Mouse (Mus musculus) Patski (cell line): ENCODE measurements around the gene Ppm1k. TPM values are rescaled to one million over a fixed set of nuclear protein-coding genes. Genes with fewer than 3 reads are reported as not detected.
"Not testable (repeated sequence)": the region's sequence is repeated elsewhere in the genome, so short reads cannot be mapped to it uniquely, and the experiment has no call there.

ENCODE experiments used
- ATAC-seq: fragments of 100-300 bp; one replicate; pipeline ENCODE4 v1.8.0; 2021
- CTCF ChIA-PET: fragments of 350-600 bp; sonication (Branson Sonifier 250); formaldehyde crosslinking; loops from one replicate; lab custom pipeline; 2022; ENCODE audit warnings: inconsistent platforms; lab: Charles Lee
- POLR2A ChIA-PET: fragments of 350-600 bp; sonication (Branson Sonifier 250); formaldehyde crosslinking; loops from one replicate; lab custom pipeline; 2022; ENCODE audit warnings: antibody characterized with exemption, inconsistent platforms; lab: Charles Lee
- DNase-seq: peaks from one replicate; pipeline ENCODE4 v3.0.0-alpha.2; 2011; ENCODE audit warnings: low read depth, low spot score
- H3K27me3 ChIP-seq: fragments of 371-371 bp; one replicate; pipeline ENCODE4 v1.5.1; 2021
- CTCF ChIP-seq: fragments of 100-300 bp; IDR thresholded peaks from one replicate; pipeline ENCODE4 v1.5.1; 2021
- in situ Hi-C: fragments of 300-500 bp; cut with MboI; formaldehyde crosslinking; loops from 3 replicates; pipeline ENCODE4 v1.11.1; 2018; ENCODE audit warnings: low pct_unique_long_range_greater_than_20kb, mixed read lengths
- polyA plus RNA-seq: library from polyadenylated mRNA; unstranded; gene quantifications from one replicate; pipeline ENCODE4 v1.2.3, GENCODE M21; 2021

Ppm1k gene
- polyA plus RNA-seq, 1 experiment from 2014 or later: 8.9 TPM

GRCm38 (mm10) chr6:57551211-57551796 is 16.0 kb upstream of the Ppm1k start:
- ChIA-PET CTCF (interaction anchor here (1.2 kb wide), 1 partner anchor 19 kb away, joined by 3 read pairs; no protein-coding TSS in a partner anchor), POLR2A (interaction anchor here (0.7 kb wide), 1 partner anchor 1807 kb away, joined by 6 read pairs; no protein-coding TSS in a partner anchor)
- DNase-seq: peak; percentile 60
- no peaks in the 10 kb centered on the region for H3K27me3 ChIP-seq
- in situ Hi-C loops: no loop called here
- no peak for TF ChIP-seq CTCF
- ATAC-seq: peak; percentile 87

GRCm38 (mm10) chr6:57544866-57545265 is 9.6 kb upstream of the Ppm1k start:
- no peak for DNase-seq
- ChIA-PET CTCF (no interaction called here), POLR2A (no interaction called here)
- ATAC-seq: peak; percentile 84
- H3K27me3 ChIP-seq: no peaks in the 10 kb centered on the region
- in situ Hi-C loops: loop anchor here (10.0 kb wide), 1 partner anchor 740 kb away; no protein-coding TSS in a partner anchor
- no peak for TF ChIP-seq CTCF

DNA sequence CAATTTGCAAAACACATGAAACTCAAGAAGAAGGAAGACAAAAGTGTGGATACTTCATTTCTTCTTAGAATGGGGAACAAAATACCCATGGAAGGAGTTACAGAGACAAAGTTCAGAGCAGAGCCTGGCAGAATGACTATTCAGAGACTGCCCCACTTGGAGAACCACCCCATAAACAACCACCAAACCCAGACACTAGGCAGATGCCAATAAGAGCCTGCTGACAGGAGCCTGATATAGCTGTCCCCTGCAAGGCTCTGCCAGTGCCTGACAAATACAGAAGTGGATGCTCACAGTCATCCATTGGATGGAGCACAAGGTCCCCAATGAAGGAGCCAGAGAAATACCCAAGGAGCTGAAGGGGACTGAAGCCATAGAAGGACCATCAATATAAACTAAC is 8.3 kb upstream of the Ppm1k start:
- DNase-seq, CTCF ChIA-PET, ATAC-seq, H3K27me3 ChIP-seq, POLR2A ChIA-PET: not testable (repeated sequence)
- in situ Hi-C loops: loop anchor here (10.0 kb wide), 1 partner anchor 739 kb away; no protein-coding TSS in a partner anchor

DNA sequence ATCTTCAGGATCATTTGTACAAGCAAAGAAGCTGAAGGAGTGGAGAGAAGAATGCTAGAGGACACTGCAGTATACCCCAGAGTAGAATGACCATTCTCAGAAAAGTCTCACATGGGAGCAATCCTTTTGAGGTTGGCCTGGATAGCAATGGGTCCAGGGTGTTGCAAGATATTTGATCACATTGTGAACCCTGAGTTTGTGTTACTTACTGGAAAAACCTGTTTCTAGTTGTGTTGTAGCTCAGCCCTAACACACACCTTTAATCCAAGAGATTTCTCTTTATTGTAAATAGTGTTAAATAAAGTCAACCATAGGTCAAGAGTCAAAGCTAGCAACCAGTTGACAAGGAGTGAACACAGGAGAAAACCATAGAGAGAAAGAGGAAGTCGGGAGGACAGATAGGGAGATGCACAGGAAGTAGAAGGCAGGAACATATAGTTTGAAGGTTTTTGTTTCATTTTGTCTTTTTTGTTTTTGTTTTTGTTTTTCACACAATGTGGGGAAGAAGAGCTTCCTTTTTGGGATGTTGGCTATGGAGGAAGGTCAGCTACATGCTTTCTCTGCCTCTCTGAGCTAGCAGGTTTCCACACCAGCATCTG is 6.6 kb upstream of the Ppm1k start:
- no peak for ATAC-seq
- ChIA-PET POLR2A (no interaction called here), CTCF (no interaction called here)
- no peaks in the 10 kb centered on the region for H3K27me3 ChIP-seq
- DNase-seq: no peak
- in situ Hi-C loops: loop anchor here (10.0 kb wide), 1 partner anchor 737 kb away; no protein-coding TSS in a partner anchor
- TF ChIP-seq CTCF: no peak

GRCm38 (mm10) chr6:57540950-57541498 is 5.8 kb upstream of the Ppm1k start:
- ATAC-seq: no peak
- ChIA-PET POLR2A (no interaction called here), CTCF (no interaction called here)
- DNase-seq: no peak
- in situ Hi-C loops: loop anchor here (10.0 kb wide), 1 partner anchor 736 kb away; no protein-coding TSS in a partner anchor
- TF ChIP-seq CTCF: no peak
- H3K27me3 ChIP-seq: no peaks in the 10 kb centered on the region

DNA sequence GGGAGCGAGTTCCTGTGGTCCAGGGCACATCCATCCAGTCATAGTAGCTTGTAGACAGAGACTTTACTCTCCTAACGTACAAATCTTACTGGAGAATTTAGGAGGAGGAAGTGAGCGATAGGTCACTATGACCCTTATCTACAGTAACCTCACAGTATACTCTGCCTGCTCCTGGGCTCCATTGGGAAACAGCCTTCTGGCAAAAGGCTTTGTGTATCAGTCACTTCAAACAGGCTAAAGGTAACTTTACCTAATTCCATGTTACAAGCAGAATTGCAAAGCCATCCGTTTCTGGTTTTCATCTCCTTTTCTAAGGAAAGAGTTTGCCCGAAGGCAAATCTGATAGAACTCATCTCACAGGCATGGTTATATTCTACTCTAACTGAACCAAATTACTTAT is 2.6 kb upstream of the Ppm1k start:
- no peaks in the 10 kb centered on the region for H3K27me3 ChIP-seq
- in situ Hi-C loops: loop anchor here (10.0 kb wide), 1 partner anchor 613 kb away; the partner anchor contains the start of genes Nt5c3 and Vmn1r4
- ChIA-PET CTCF (no interaction called here), POLR2A (no interaction called here)
- DNase-seq (no peak), ATAC-seq (no peak)
- no peak for TF ChIP-seq CTCF

- POLR2A ChIA-PET: no interaction called here
- in situ Hi-C loops: loop anchor here (10.0 kb wide), 1 partner anchor 611 kb away; the partner anchor contains the start of genes Nt5c3 and Vmn1r4
- ATAC-seq (no peak), DNase-seq (no peak)
- TF ChIP-seq CTCF: no peak
- H3K27me3 ChIP-seq: no peaks in the 10 kb centered on the region
- CTCF ChIA-PET: no interaction called here
Measured at GRCm38 (mm10) chr6:57535971-57536669, 852 bp upstream of the Ppm1k start.

DNA sequence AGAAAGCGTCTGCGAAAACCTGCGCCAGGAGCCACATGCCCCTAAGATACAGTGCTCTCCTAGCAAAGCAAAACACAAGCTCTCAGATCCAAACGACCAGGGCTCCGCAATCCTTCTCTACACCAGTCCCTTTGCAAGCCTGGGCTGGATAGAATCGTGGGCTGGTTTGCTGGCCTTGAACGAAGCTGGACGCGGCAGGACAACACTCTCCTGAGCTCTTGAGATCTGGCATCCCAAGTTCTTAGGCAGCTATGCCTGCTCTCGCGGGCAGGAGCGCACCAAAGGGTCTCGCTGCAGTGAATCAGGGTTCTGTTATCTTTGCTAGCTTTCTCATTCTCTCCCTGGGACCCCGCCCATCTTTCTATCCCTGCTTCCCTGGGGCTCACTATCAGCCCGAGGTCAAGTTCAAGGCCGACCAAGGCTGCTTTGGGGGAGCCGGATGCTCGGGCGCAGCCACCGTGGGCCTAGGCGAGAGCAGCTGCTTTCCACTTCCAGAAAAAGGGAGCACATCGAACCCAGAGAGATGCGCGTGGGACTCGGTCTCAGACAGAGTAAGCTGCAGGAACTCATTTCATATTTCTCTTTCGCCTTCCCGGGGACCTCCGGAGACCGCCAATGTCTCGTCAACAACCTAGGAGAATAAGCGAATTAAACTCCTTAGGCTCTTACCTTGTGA is 519 bp downstream of the Ppm1k start:
- no peak for TF ChIP-seq CTCF
- POLR2A ChIA-PET: interaction anchor here (0.7 to 1.5 kb wide), 3 partner anchors 15 to 153 kb away, joined by 3 to 7 read pairs (median 3); partner anchors contain the start of gene Herc6
- in situ Hi-C loops: loop anchor here (10.0 kb wide), 1 partner anchor 610 kb away; the partner anchor contains the start of genes Nt5c3 and Vmn1r4
- CTCF ChIA-PET: interaction anchor here (1.0 to 2.3 kb wide), 4 partner anchors 37 to 325 kb away, joined by 3 to 7 read pairs (median 4); partner anchors contain the start of gene Herc6
- ATAC-seq: peak; percentile 19
- DNase-seq: no peak
- H3K27me3 ChIP-seq: no peaks in the 10 kb centered on the region

DNA sequence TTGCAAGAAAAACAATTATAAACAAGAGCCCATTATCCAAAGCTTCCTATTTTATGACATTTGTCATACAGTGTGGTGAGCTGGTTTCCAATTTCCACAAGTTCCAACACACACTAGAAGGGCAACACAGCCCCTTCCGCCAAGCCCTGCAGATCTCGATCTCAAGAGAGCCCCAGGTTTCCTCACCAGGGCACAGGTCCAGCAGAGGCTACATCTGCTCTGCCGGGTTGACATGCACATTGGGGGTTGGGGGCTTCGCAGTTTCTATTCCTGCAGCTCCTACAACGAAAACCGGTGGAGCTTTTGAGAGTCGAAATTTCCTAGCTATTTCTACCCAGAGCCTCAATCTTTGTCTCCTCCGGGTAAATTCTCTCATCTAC is 1.0 kb downstream of the Ppm1k start:
- TF ChIP-seq CTCF: no peak
- DNase-seq: no peak
- in situ Hi-C loops: loop anchor here (10.0 kb wide), 1 partner anchor 609 kb away; the partner anchor contains the start of genes Nt5c3 and Vmn1r4
- ChIA-PET POLR2A (interaction anchor here (0.9 to 1.5 kb wide), 2 partner anchors 47 to 154 kb away, joined by 3 to 7 read pairs; partner anchors contain the start of gene Herc6), CTCF (interaction anchor here (1.0 to 2.3 kb wide), 4 partner anchors 37 to 325 kb away, joined by 3 to 7 read pairs (median 4); partner anchors contain the start of gene Herc6)
- no peak for ATAC-seq
- H3K27me3 ChIP-seq: no peaks in the 10 kb centered on the region
